Comparison of ENCODE assay signal across 8 mouse cellular contexts in the genomic region with DNA sequence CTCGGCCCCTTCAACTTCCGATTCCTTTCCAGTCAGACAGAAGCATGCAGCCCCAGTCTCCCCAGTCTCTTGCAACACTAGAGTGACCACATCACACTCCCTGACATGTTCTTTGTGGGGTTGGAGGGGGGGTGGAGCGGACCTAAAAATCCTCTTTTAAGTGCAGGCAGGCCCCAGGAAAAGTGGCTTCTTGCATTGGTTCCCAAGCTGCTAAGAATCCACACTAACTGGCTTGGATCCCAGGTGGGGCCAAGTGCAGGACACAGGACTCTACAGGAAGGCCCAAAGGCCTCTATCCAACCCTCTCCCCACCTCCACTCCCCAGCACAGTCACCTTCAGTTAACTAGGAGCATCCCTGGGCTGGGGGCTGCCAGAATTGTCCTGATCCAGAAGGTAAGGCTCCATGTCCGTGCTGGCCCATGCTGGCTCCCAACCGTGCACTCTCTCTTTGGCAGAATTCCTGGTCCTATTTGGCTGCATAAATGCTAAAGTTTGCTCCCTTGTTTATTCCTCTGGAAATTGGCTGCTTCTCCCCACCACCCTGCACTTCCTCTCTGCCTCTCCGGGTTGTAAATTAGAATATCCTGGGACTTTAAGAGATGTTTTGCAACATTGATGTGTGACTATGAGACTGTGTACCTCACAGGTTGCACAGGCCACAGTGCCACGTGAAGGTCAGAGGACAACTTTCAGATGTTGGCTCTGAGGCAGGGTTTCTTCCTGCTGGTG. TPM values are rescaled to one million over a fixed set of nuclear protein-coding genes. Genes with fewer than 3 reads are reported as not detected.
DNase-seq lines count a peak whose midpoint lies in the region; ATAC-seq and TF ChIP-seq lines count a peak whose summit lies in the region.

No protein-coding gene starts in this region.

- H3K27ac ChIP-seq in forebrain, postnatal 0 days (ENCODE audit: low read depth, low read length): no peak overlapping the region
- no peak overlapping the region for H3K27ac ChIP-seq in forebrain, embryonic 13.5 days

- ATAC-seq in forebrain, postnatal 0 days: no peak
- ATAC-seq in forebrain, embryonic 13.5 days: no peak

- no peaks in the 10 kb centered on the region for H3K27me3 ChIP-seq in forebrain, postnatal 0 days (ENCODE audit: insufficient read depth, low read length)
- H3K27me3 ChIP-seq in forebrain, embryonic 13.5 days: no peaks in the 10 kb centered on the region

- peaks cover 4% of the 10 kb centered on the region; the same call in 1 of the 2 replicates for H3K4me1 ChIP-seq in forebrain, postnatal 0 days (ENCODE audit: insufficient read depth)
- H3K4me1 ChIP-seq in forebrain, embryonic 13.5 days: no peaks in the 10 kb centered on the region

- no peaks in the 10 kb centered on the region for H3K9me3 ChIP-seq in forebrain, postnatal 0 days (ENCODE audit: low read length)
- no peaks in the 10 kb centered on the region for H3K9me3 ChIP-seq in forebrain, embryonic 13.5 days (replicated peaks)

- H3K36me3 ChIP-seq in forebrain, postnatal 0 days (ENCODE audit: insufficient read depth): peaks cover 21% of the 10 kb centered on the region
- peaks cover 24% of the 10 kb centered on the region for H3K36me3 ChIP-seq in forebrain, embryonic 13.5 days (ENCODE audit: poor library complexity, severe bottlenecking)

- no peak overlapping the region for H3K4me2 ChIP-seq in forebrain, postnatal 0 days (ENCODE audit: low read depth)
- no peak overlapping the region for H3K4me2 ChIP-seq in forebrain, embryonic 13.5 days

- H3K9ac ChIP-seq in forebrain, postnatal 0 days: no peak overlapping the region
- no peak overlapping the region for H3K9ac ChIP-seq in forebrain, embryonic 13.5 days

- no peak overlapping the region for H3K4me3 ChIP-seq in forebrain, postnatal 0 days (ENCODE audit: low read depth, low read length)
- H3K4me3 ChIP-seq in forebrain, embryonic 13.5 days: no peak overlapping the region

- peak; percentile 27 for DNase-seq in forebrain, postnatal 0 days
- peak; percentile 86 for DNase-seq in adipocyte (ENCODE audit: low spot score)
- peak; percentile 57 for DNase-seq in gastrocnemius, postnatal 14 days
- DNase-seq in kidney, postnatal 25 days: peak; percentile 78 to 90
- DNase-seq in retina, postnatal 1 day: no peak
- DNase-seq in T-cell, adult 2 months (ENCODE audit: low spot score): no peak
- no peak for DNase-seq in frontal cortex, postnatal 36 days (ENCODE audit: low spot score in 2 of 2)

- WGBS in forebrain, postnatal 0 days: 59% methylated on average over 7 of the region's 7 CpGs
- 81% methylated on average over 7 of the region's 7 CpGs for WGBS in forebrain, embryonic 13.5 days

- TF ChIP-seq CTCF in forebrain, postnatal 0 days (IDR thresholded peaks at IDR 0.05; ENCODE audit: low read depth): no peak

- intact Hi-C loops in gastrocnemius, postnatal 14 days (cut with DNase I; ENCODE audit: low total_unique reads): loop anchor here (10.0 kb wide), 1 partner anchor 1906 kb away; no protein-coding TSS in a partner anchor

RNA-seq across cellular contexts. Expression of a gene that starts 20.5 kb away (rescaled TPM):
- total RNA-seq in forebrain, postnatal 0 days (2014; rRNA removed): 80.3 and 80.6 TPM in 2 replicates
- polyA plus RNA-seq in forebrain, postnatal 0 days (2015; fragmentation: Nextera tagmentation; extraction: Ambion mirVana): 71.3 and 92.3 TPM in 2 replicates
- 57.2 and 60.8 TPM in 2 replicates for polyA plus RNA-seq in forebrain, embryonic 13.5 days (2015; fragmentation: Nextera tagmentation; extraction: Ambion mirVana)
- 100 to 1,000 TPM; 112 to 122 TPM for total RNA-seq in gastrocnemius, postnatal 14 days (2021)

RNA-seq across cellular contexts. Expression of a gene that starts 30.3 kb away (rescaled TPM):
- total RNA-seq in forebrain, postnatal 0 days (2014; rRNA removed): 51.5 and 56.0 TPM in 2 replicates
- polyA plus RNA-seq in forebrain, postnatal 0 days (2015; fragmentation: Nextera tagmentation; extraction: Ambion mirVana): 42.7 and 46.6 TPM in 2 replicates
- polyA plus RNA-seq in forebrain, embryonic 13.5 days (2015; fragmentation: Nextera tagmentation; extraction: Ambion mirVana): 40.9 and 42.7 TPM in 2 replicates
- total RNA-seq in gastrocnemius, postnatal 14 days (2021): 10 to 100 TPM; 22.9 to 25.1 TPM

RNA-seq across cellular contexts. Expression of a gene that starts 30.3 kb away (rescaled TPM):
- total RNA-seq in forebrain, postnatal 0 days (2014; rRNA removed): 2.7 and 3.0 TPM in 2 replicates
- polyA plus RNA-seq in forebrain, postnatal 0 days (2015; fragmentation: Nextera tagmentation; extraction: Ambion mirVana): 0.59 and 1.1 TPM in 2 replicates
- 0.87 and 1.8 TPM in 2 replicates for polyA plus RNA-seq in forebrain, embryonic 13.5 days (2015; fragmentation: Nextera tagmentation; extraction: Ambion mirVana)
- total RNA-seq in gastrocnemius, postnatal 14 days (2021): 1 to 10 TPM; 4.5 to 9.4 TPM

Comparison
In these comparisons a context has a peak if more than half of its experiments do, and no peak if none do; other contexts are left out.
1. DNase-seq: peak in forebrain, postnatal 0 days (single experiment), adipocyte (single experiment), gastrocnemius, postnatal 14 days (single experiment) and kidney, postnatal 25 days (2 of 2); none in retina, postnatal 1 day (single experiment), T-cell, adult 2 months (single experiment) and frontal cortex, postnatal 36 days (0 of 2).